Mouse (Mus musculus): ENCODE data around the gene Ubald1.

The Ubald1 gene

GRCm38 (mm10) chr16:4897146-4897730, 17.1 kb upstream of the Ubald1 start:
- no peak for DNase-seq

GRCm38 (mm10) chr16:4896249-4897027, 16.3 kb upstream of the Ubald1 start:
- peak; percentile 70 for DNase-seq

GRCm38 (mm10) chr16:4894201-4894908, 14.2 kb upstream of the Ubald1 start:
- no peak for DNase-seq

- no peak for DNase-seq
Observed at GRCm38 (mm10) chr16:4892171-4892570, 12.1 kb upstream of the Ubald1 start.

- no peak for DNase-seq
Observed at GRCm38 (mm10) chr16:4890201-4890709, 10.1 kb upstream of the Ubald1 start.

GRCm38 (mm10) chr16:4886690-4887020, 6.5 kb upstream of the Ubald1 start:
- DNase-seq: peak; percentile 68

GRCm38 (mm10) chr16:4885760-4886689, 5.9 kb upstream of the Ubald1 start, which contains the start of gene Mgrn1:
Mgrn1 (plus strand) TSS chr16:4886249.
- peak; percentile 90 for DNase-seq

GRCm38 (mm10) chr16:4884930-4885329, 4.8 kb upstream of the Ubald1 start:
- DNase-seq: peak; percentile 58

- DNase-seq: peak; percentile 64
Observed at GRCm38 (mm10) chr16:4881400-4882351, 1.6 kb upstream of the Ubald1 start.

GRCm38 (mm10) chr16:4879708-4880124, 399 bp downstream of the Ubald1 start:
- DNase-seq: peak; percentile 91

- DNase-seq: peak; percentile 70
Observed at GRCm38 (mm10) chr16:4879101-4879707, 911 bp downstream of the Ubald1 start.

- no peak for DNase-seq
Observed at GRCm38 (mm10) chr16:4878192-4878885, 1.8 kb downstream of the Ubald1 start.

- DNase-seq: no peak
Observed at GRCm38 (mm10) chr16:4877701-4878100, 2.4 kb downstream of the Ubald1 start.

- DNase-seq: no peak
Observed at GRCm38 (mm10) chr16:4877195-4877594, 2.9 kb downstream of the Ubald1 start.

GRCm38 (mm10) chr16:4876033-4876680, 4.0 kb downstream of the Ubald1 start:
- DNase-seq: peak; percentile 66

- no peak for DNase-seq
Observed at GRCm38 (mm10) chr16:4875198-4876032, 4.7 kb downstream of the Ubald1 start.

GRCm38 (mm10) chr16:4871926-4872325, 8.2 kb downstream of the Ubald1 start:
- no peak for DNase-seq

GRCm38 (mm10) chr16:4870490-4870889, 9.6 kb downstream of the Ubald1 start:
- no peak for DNase-seq

Measured in cerebellum, adult 9-10 months (tissue).